Mouse (Mus musculus) heart, adult 2 months (tissue): ENCODE data around the gene Rft1.

ENCODE experiments used
- CTCF ChIP-seq: fragments of 200-600 bp; IDR thresholded peaks from 2 replicates; pipeline ENCODE4 v1.8.1; 2022; ENCODE audit warnings: antibody characterized with exemption, mild to moderate bottlenecking, moderate library complexity
- EP300 ChIP-seq: fragments of 200-500 bp; IDR thresholded peaks from 2 replicates; pipeline ENCODE4 v1.6.1; 2011; ENCODE audit warnings: low read depth, low read length, control low read depth; ENCODE audit not compliant: insufficient read depth
- POLR2A ChIP-seq: fragments of 200-500 bp; IDR thresholded peaks from 2 replicates; pipeline ENCODE4 v1.6.1; 2011; ENCODE audit warnings: mild to moderate bottlenecking, low read depth, low read length, control low read depth; ENCODE audit not compliant: insufficient read depth

GRCm38 (mm10) chr14:30704098-30704855 lies 50.1 kb downstream of the Rft1 start:
- TF ChIP-seq CTCF (no peak), POLR2A (no peak), EP300 (no peak)
